Mouse (Mus musculus) midbrain, embryonic 15.5 days (tissue): ENCODE measurements around the gene Crybg2. TPM values are rescaled to one million over a fixed set of nuclear protein-coding genes. Genes with fewer than 3 reads are reported as not detected.

Source experiments
- ATAC-seq: fragments of 200-750 bp; cut with Nextera tagmentation; replicated peaks from 2 replicates; pipeline ENCODE4 v1.8.0; 2017; ENCODE audit warnings: moderate TSS enrichment
- H3K27ac ChIP-seq: fragments of 300-500 bp; sonication (generic); 2 replicates; pipeline ENCODE4 v1.5.1; 2015; ENCODE audit warnings: mild to moderate bottlenecking, inconsistent platforms
- H3K27me3 ChIP-seq: fragments of 300-500 bp; sonication (generic); replicated peaks from 2 replicates; pipeline ENCODE4 v1.6.1; 2015; ENCODE audit warnings: inconsistent platforms
- H3K36me3 ChIP-seq: fragments of 300-500 bp; sonication (generic); replicated peaks from 2 replicates; pipeline ENCODE4 v1.6.1; 2015; ENCODE audit warnings: inconsistent platforms
- H3K4me1 ChIP-seq: fragments of 300-500 bp; sonication (generic); 2 replicates; pipeline ENCODE4 v1.6.1; 2015; ENCODE audit warnings: inconsistent platforms
- H3K4me2 ChIP-seq: fragments of 300-500 bp; sonication (generic); 2 replicates; pipeline ENCODE4 v1.6.1; 2015; ENCODE audit warnings: inconsistent platforms, mild to moderate bottlenecking, moderate library complexity
- H3K4me3 ChIP-seq: fragments of 300-500 bp; sonication (generic); 2 replicates; pipeline ENCODE4 v1.5.1; 2015; ENCODE audit warnings: mild to moderate bottlenecking, inconsistent platforms
- H3K9ac ChIP-seq: fragments of 300-500 bp; sonication (generic); 2 replicates; pipeline ENCODE4 v1.6.1; 2015; ENCODE audit warnings: mild to moderate bottlenecking, inconsistent platforms
- H3K9me3 ChIP-seq: fragments of 300-500 bp; sonication (generic); 2 replicates; pipeline ENCODE4 v1.6.1; 2016; ENCODE audit warnings: inconsistent platforms
- WGBS: fragments of 180-500 bp; shearing (Covaris S2); methylation state at CpG from one replicate; pipeline ENCODE4 v1.1.7; 2015; ENCODE audit warnings: mixed read lengths; 5-methylcytosine and 5-hydroxymethylcytosine counted together
- polyA plus RNA-seq: library from polyadenylated mRNA; unstranded; fragments of >200 nt; fragmentation: Nextera tagmentation; extraction: Ambion mirVana; gene quantifications from 2 replicates; pipeline ENCODE4 v1.2.1, GENCODE M21; 2015

The Crybg2 gene
- polyA plus RNA-seq, 1 experiment from 2014 or later = 4.2 TPM

- Histone ChIP-seq H3K27me3 (no peaks in the 10 kb centered on the region), H3K9ac (no peak overlapping the region), H3K4me1 (no peaks in the 10 kb centered on the region), H3K4me2 (no peak overlapping the region), H3K9me3 (no peaks in the 10 kb centered on the region), H3K4me3 (no peak overlapping the region), H3K27ac (no peak overlapping the region), H3K36me3 (no peaks in the 10 kb centered on the region)
- 84% methylated on average over 9 of the region's 9 CpGs for WGBS
- no peak for ATAC-seq
Observed at GRCm38 (mm10) chr4:134089029-134089428, 28.4 kb downstream of the Crybg2 start.

- H3K36me3 ChIP-seq = no peaks in the 10 kb centered on the region
- no peak overlapping the region for H3K4me3 ChIP-seq
- H3K4me2 ChIP-seq = no peak overlapping the region
- no peaks in the 10 kb centered on the region for H3K9me3 ChIP-seq
- 86% methylated on average over 16 of the region's 16 CpGs for WGBS
- H3K4me1 ChIP-seq = no peaks in the 10 kb centered on the region
- no peak overlapping the region for H3K27ac ChIP-seq
- H3K27me3 ChIP-seq = no peaks in the 10 kb centered on the region
- ATAC-seq = no peak
- H3K9ac ChIP-seq = no peak overlapping the region
Observed at GRCm38 (mm10) chr4:134090521-134091224, 30.1 kb downstream of the Crybg2 start.

- no peak overlapping the region for H3K4me3 ChIP-seq
- no peaks in the 10 kb centered on the region for H3K9me3 ChIP-seq
- H3K36me3 ChIP-seq = no peaks in the 10 kb centered on the region
- no peak overlapping the region for H3K27ac ChIP-seq
- ATAC-seq = no peak
- H3K4me1 ChIP-seq = no peaks in the 10 kb centered on the region
- H3K9ac ChIP-seq = no peak overlapping the region
- H3K27me3 ChIP-seq = no peaks in the 10 kb centered on the region
- WGBS = 86% methylated on average over 6 of the region's 6 CpGs
- no peak overlapping the region for H3K4me2 ChIP-seq
Observed at GRCm38 (mm10) chr4:134091225-134091529, 30.6 kb downstream of the Crybg2 start.

GRCm38 (mm10) chr4:134092382-134093288, 32.0 kb downstream of the Crybg2 start:
- no peaks in the 10 kb centered on the region for H3K36me3 ChIP-seq
- no peak overlapping the region for H3K9ac ChIP-seq
- H3K27me3 ChIP-seq = no peaks in the 10 kb centered on the region
- H3K27ac ChIP-seq = no peak overlapping the region
- H3K4me2 ChIP-seq = no peak overlapping the region
- ATAC-seq = no peak
- no peaks in the 10 kb centered on the region for H3K4me1 ChIP-seq
- no peaks in the 10 kb centered on the region for H3K9me3 ChIP-seq
- 73% methylated on average over 6 of the region's 6 CpGs for WGBS
- H3K4me3 ChIP-seq = no peak overlapping the region

- Histone ChIP-seq H3K4me3 (no peak overlapping the region), H3K36me3 (no peaks in the 10 kb centered on the region), H3K4me2 (no peak overlapping the region), H3K27me3 (no peaks in the 10 kb centered on the region), H3K27ac (no peak overlapping the region), H3K4me1 (no peaks in the 10 kb centered on the region), H3K9me3 (no peaks in the 10 kb centered on the region), H3K9ac (no peak overlapping the region)
- WGBS = 85% methylated on average over 7 of the region's 7 CpGs
- no peak for ATAC-seq
Observed at GRCm38 (mm10) chr4:134094004-134094564, 33.5 kb downstream of the Crybg2 start.

GRCm38 (mm10) chr4:134094923-134095547, 34.4 kb downstream of the Crybg2 start, which contains the start of gene Cd52:
Gene Cd52 (minus strand): TSS chr4:134095082.
- no peak for ATAC-seq
- Histone ChIP-seq H3K36me3 (no peaks in the 10 kb centered on the region), H3K4me3 (no peak within 1 kb of the TSS), H3K4me2 (no peak within 1 kb of the TSS), H3K9me3 (no peaks in the 10 kb centered on the region), H3K4me1 (no peaks in the 10 kb centered on the region), H3K27me3 (no peaks in the 10 kb centered on the region), H3K9ac (no peak within 1 kb of the TSS), H3K27ac (no peak within 1 kb of the TSS)
- 52% methylated on average over 3 of the region's 3 CpGs for WGBS

GRCm38 (mm10) chr4:134096120-134096519, 35.5 kb downstream of the Crybg2 start:
- no peaks in the 10 kb centered on the region for H3K36me3 ChIP-seq
- no peak overlapping the region for H3K27ac ChIP-seq
- H3K4me3 ChIP-seq = no peak overlapping the region
- H3K27me3 ChIP-seq = no peaks in the 10 kb centered on the region
- no peak overlapping the region for H3K4me2 ChIP-seq
- ATAC-seq = no peak
- H3K9ac ChIP-seq = no peak overlapping the region
- WGBS = 81% methylated on average over 3 of the region's 3 CpGs
- H3K9me3 ChIP-seq = no peaks in the 10 kb centered on the region
- H3K4me1 ChIP-seq = no peaks in the 10 kb centered on the region

GRCm38 (mm10) chr4:134097015-134097608, 36.5 kb downstream of the Crybg2 start:
- H3K9ac ChIP-seq = no peak overlapping the region
- ATAC-seq = no peak
- no peaks in the 10 kb centered on the region for H3K27me3 ChIP-seq
- H3K4me1 ChIP-seq = no peaks in the 10 kb centered on the region
- H3K9me3 ChIP-seq = no peaks in the 10 kb centered on the region
- H3K27ac ChIP-seq = no peak overlapping the region
- H3K4me3 ChIP-seq = no peak overlapping the region
- H3K4me2 ChIP-seq = no peak overlapping the region
- 80% methylated on average over 5 of the region's 5 CpGs for WGBS
- H3K36me3 ChIP-seq = no peaks in the 10 kb centered on the region

- H3K27me3 ChIP-seq = no peaks in the 10 kb centered on the region
- WGBS = 73% methylated on average over 8 of the region's 8 CpGs
- no peak overlapping the region for H3K4me3 ChIP-seq
- ATAC-seq = no peak
- H3K9ac ChIP-seq = no peak overlapping the region
- H3K4me1 ChIP-seq = peaks cover 8% of the 10 kb centered on the region
- no peaks in the 10 kb centered on the region for H3K9me3 ChIP-seq
- H3K4me2 ChIP-seq = no peak overlapping the region
- H3K27ac ChIP-seq = no peak overlapping the region
- H3K36me3 ChIP-seq = no peaks in the 10 kb centered on the region
Observed at GRCm38 (mm10) chr4:134098628-134099027, 38.0 kb downstream of the Crybg2 start.

- Histone ChIP-seq H3K27ac (no peak overlapping the region), H3K36me3 (no peaks in the 10 kb centered on the region), H3K27me3 (no peaks in the 10 kb centered on the region), H3K9me3 (no peaks in the 10 kb centered on the region), H3K4me3 (no peak overlapping the region), H3K4me2 (no peak overlapping the region), H3K9ac (no peak overlapping the region), H3K4me1 (peaks cover 8% of the 10 kb centered on the region)
- ATAC-seq = no peak
- WGBS = 89% methylated on average over 4 of the region's 4 CpGs
Observed at GRCm38 (mm10) chr4:134100245-134100644, 39.6 kb downstream of the Crybg2 start.

- WGBS = 17% methylated on average over 34 of the region's 34 CpGs
- H3K9ac ChIP-seq = peak within 1 kb of the TSS; percentile 39; the same call in 1 of the 2 replicates
- H3K4me1 ChIP-seq = peaks cover 8% of the 10 kb centered on the region
- H3K4me3 ChIP-seq = peak within 1 kb of the TSS; percentile 55
- peak within 1 kb of the TSS; percentile 14; the same call in 1 of the 2 replicates for H3K27ac ChIP-seq
- H3K27me3 ChIP-seq = no peaks in the 10 kb centered on the region
- H3K36me3 ChIP-seq = no peaks in the 10 kb centered on the region
- H3K4me2 ChIP-seq = peak within 1 kb of the TSS; percentile 59
- ATAC-seq = peak; percentile 98
- no peaks in the 10 kb centered on the region for H3K9me3 ChIP-seq
Observed at GRCm38 (mm10) chr4:134101979-134102741, 41.5 kb downstream of the Crybg2 start, which contains the start of gene Ubxn11. Gene Ubxn11 (plus strand): TSS chr4:134102570.
